8 mouse cellular contexts compared by ENCODE assay signal in the genomic region with DNA sequence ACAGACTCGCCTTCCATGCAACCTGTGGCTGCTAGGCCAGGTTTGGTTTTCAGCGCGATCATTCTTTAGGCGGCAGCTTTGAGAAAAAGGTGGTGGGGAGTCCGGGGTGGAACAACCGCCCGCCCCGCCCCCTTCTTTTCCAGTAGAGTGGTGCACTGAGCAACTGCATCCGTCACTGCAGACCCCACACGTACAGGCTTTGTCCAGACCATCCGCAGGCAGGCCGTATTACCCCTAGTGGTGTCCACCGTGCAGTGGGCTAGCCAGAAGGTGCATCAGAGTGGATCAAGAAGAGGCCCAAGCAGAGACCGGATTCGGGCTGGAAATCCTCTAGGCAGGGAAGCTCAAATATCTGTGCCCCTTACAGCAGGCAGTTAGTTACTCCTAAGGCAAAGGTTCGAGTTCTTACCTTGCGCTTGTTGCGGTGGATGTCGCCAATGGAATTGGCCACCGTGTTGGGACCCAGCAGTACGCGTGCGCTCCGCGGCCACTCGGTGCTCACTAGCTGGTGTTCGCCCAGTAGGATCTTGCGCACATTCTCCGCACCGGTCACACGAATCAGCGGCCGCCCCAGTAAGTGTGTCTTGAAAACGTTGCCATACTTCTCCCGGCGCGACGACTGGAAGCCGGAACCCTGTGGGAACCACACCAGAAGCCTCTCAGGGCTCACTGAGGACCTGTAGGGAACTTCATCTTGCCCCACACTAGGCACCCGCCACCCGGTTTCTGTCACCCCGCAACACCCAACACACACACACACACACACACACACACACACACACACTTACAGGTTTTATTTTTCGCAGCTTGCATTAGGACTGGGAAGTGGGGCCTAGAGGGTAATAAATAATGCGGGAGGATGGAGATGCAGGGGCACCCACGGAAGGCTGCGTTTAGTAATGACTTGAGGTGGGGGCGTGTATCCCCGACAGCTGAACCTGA. TPM values are rescaled to one million over a fixed set of nuclear protein-coding genes. Genes with fewer than 3 reads are reported as not detected.
A peak's percentile ranks its signal among the peaks of the same experiment; 100 is the strongest.
DNase-seq lines count a peak whose midpoint lies in the region; ATAC-seq lines count a peak whose summit lies in the region.

No protein-coding gene starts in this region.

- peak; percentile 22; the same call in 1 of the 2 replicates for ATAC-seq in lung, embryonic 16.5 days (ENCODE audit: low read depth)
- peak; percentile 49; the same call in 1 of the 2 replicates for ATAC-seq in forebrain, embryonic 15.5 days (replicated peaks)
- ATAC-seq in intestine, embryonic 14.5 days (replicated peaks; ENCODE audit: low FRiP score, low TSS enrichment, low read depth), result peak; percentile 44
- ATAC-seq in midbrain, embryonic 11.5 days (ENCODE audit: low FRiP score), result peak; percentile 48

- WGBS in lung, embryonic 16.5 days, result 2% methylated on average over 48 of the region's 48 CpGs
- WGBS in forebrain, embryonic 15.5 days, result under 1% methylated on average over 47 of the region's 48 CpGs
- 6% methylated on average over 48 of the region's 48 CpGs for WGBS in intestine, embryonic 14.5 days
- 1% methylated on average over 48 of the region's 48 CpGs for WGBS in midbrain, embryonic 11.5 days

- peak overlapping the region; percentile 36 for H3K27ac ChIP-seq in lung, embryonic 16.5 days (ENCODE audit: low read length)
- no peak overlapping the region for H3K27ac ChIP-seq in forebrain, embryonic 15.5 days (replicated peaks)
- no peak overlapping the region for H3K27ac ChIP-seq in intestine, embryonic 14.5 days (ENCODE audit: low read depth)
- H3K27ac ChIP-seq in midbrain, embryonic 11.5 days (ENCODE audit: low read depth, low read length), result no peak overlapping the region

- peak overlapping the region; percentile 89 for H3K4me2 ChIP-seq in lung, embryonic 16.5 days (ENCODE audit: low read depth, low read length)
- H3K4me2 ChIP-seq in forebrain, embryonic 15.5 days (replicated peaks), result peak overlapping the region; percentile 48
- H3K4me2 ChIP-seq in intestine, embryonic 14.5 days (ENCODE audit: low read length), result peak overlapping the region; percentile 93
- H3K4me2 ChIP-seq in midbrain, embryonic 11.5 days, result peak overlapping the region; percentile 35

- DNase-seq in lung, postnatal 25 days (ENCODE audit: low spot score), result no peak
- peak; percentile 83 for DNase-seq in intestine, embryonic 14.5 days (ENCODE audit: low spot score)
- DNase-seq in midbrain, embryonic 11.5 days (ENCODE audit: low spot score, missing footprints), result peak; percentile 96
- no peak for DNase-seq in urinary bladder, postnatal 14 days (ENCODE audit: low spot score)
- no peak for DNase-seq in layer of hippocampus, adult 9-10 months (ENCODE audit: low spot score)
- DNase-seq in frontal cortex, postnatal 25 days (ENCODE audit: low spot score in 2 of 2), result no peak

- no peaks in the 10 kb centered on the region for H3K36me3 ChIP-seq in lung, embryonic 16.5 days (ENCODE audit: control insufficient read depth, insufficient read depth, low read length)
- H3K36me3 ChIP-seq in forebrain, embryonic 15.5 days, result no peaks in the 10 kb centered on the region
- H3K36me3 ChIP-seq in intestine, embryonic 14.5 days (ENCODE audit: control insufficient read depth, insufficient read depth, low read length), result no peaks in the 10 kb centered on the region
- no peaks in the 10 kb centered on the region for H3K36me3 ChIP-seq in midbrain, embryonic 11.5 days (ENCODE audit: control insufficient read depth, insufficient read depth, low read length)

- H3K9ac ChIP-seq in lung, embryonic 16.5 days (ENCODE audit: low read length), result peak overlapping the region; percentile 59; the same call in 1 of the 2 replicates
- no peak overlapping the region for H3K9ac ChIP-seq in forebrain, embryonic 15.5 days (replicated peaks)
- H3K9ac ChIP-seq in intestine, embryonic 14.5 days (ENCODE audit: low read length), result no peak overlapping the region
- peak overlapping the region; percentile 12; the same call in 1 of the 2 replicates for H3K9ac ChIP-seq in midbrain, embryonic 11.5 days (ENCODE audit: low read length)

- peaks cover 68% of the 10 kb centered on the region for H3K4me1 ChIP-seq in lung, embryonic 16.5 days (replicated peaks; ENCODE audit: control insufficient read depth, insufficient read depth, low read length)
- peaks cover 61% of the 10 kb centered on the region for H3K4me1 ChIP-seq in forebrain, embryonic 15.5 days
- peaks cover 46% of the 10 kb centered on the region for H3K4me1 ChIP-seq in intestine, embryonic 14.5 days (replicated peaks; ENCODE audit: control insufficient read depth, insufficient read depth, low read length)
- H3K4me1 ChIP-seq in midbrain, embryonic 11.5 days (ENCODE audit: control insufficient read depth, insufficient read depth, low read length), result peaks cover 43% of the 10 kb centered on the region

- peaks cover 86% of the 10 kb centered on the region for H3K27me3 ChIP-seq in lung, embryonic 16.5 days (ENCODE audit: control insufficient read depth, insufficient read depth, low read depth, low read length)
- peaks cover 91% of the 10 kb centered on the region for H3K27me3 ChIP-seq in forebrain, embryonic 15.5 days
- peaks cover 74% of the 10 kb centered on the region for H3K27me3 ChIP-seq in intestine, embryonic 14.5 days (replicated peaks; ENCODE audit: control insufficient read depth, insufficient read depth, low read length)
- peaks cover 99% of the 10 kb centered on the region for H3K27me3 ChIP-seq in midbrain, embryonic 11.5 days (ENCODE audit: control insufficient read depth, insufficient read depth, low read length)

- peak overlapping the region; percentile 57 for H3K4me3 ChIP-seq in lung, embryonic 16.5 days (ENCODE audit: low read length)
- H3K4me3 ChIP-seq in forebrain, embryonic 15.5 days, result peak overlapping the region; percentile 36
- H3K4me3 ChIP-seq in intestine, embryonic 14.5 days (ENCODE audit: low read depth, low read length), result peak overlapping the region; percentile 50
- H3K4me3 ChIP-seq in midbrain, embryonic 11.5 days (ENCODE audit: low read depth, low read length), result peak overlapping the region; percentile 45

- H3K9me3 ChIP-seq in lung, embryonic 16.5 days (ENCODE audit: control insufficient read depth, low read length), result no peaks in the 10 kb centered on the region
- no peaks in the 10 kb centered on the region for H3K9me3 ChIP-seq in forebrain, embryonic 15.5 days
- H3K9me3 ChIP-seq in intestine, embryonic 14.5 days (ENCODE audit: control insufficient read depth, low read length), result no peaks in the 10 kb centered on the region
- H3K9me3 ChIP-seq in midbrain, embryonic 11.5 days (ENCODE audit: control insufficient read depth, low read length), result no peaks in the 10 kb centered on the region

RNA-seq across cellular contexts. Expression of a gene that starts 9.6 kb away (rescaled TPM):
- polyA plus RNA-seq in lung, embryonic 16.5 days (2015; fragmentation: Nextera tagmentation; extraction: Ambion mirVana), result 2.3 and 2.9 TPM in 2 replicates
- polyA plus RNA-seq in forebrain, embryonic 15.5 days (2015; fragmentation: Nextera tagmentation; extraction: Ambion mirVana), result 2.9 and 5.1 TPM in 2 replicates
- polyA plus RNA-seq in intestine, embryonic 14.5 days (2014; fragmentation: Nextera tagmentation; extraction: Ambion mirVana), result 2.1 and 2.7 TPM in 2 replicates
- 3.1 and 3.7 TPM in 2 replicates for polyA plus RNA-seq in midbrain, embryonic 11.5 days (2014; fragmentation: Nextera tagmentation; extraction: Ambion mirVana)

Comparison
In these comparisons a context has a peak if more than half of its experiments do, and no peak if none do; other contexts are left out.
1. H3K4me2 ChIP-seq: peak in every context shown above with its lines; median percentile 93 in intestine, embryonic 14.5 days; 89 in lung, embryonic 16.5 days; 48 in forebrain, embryonic 15.5 days; 35 in midbrain, embryonic 11.5 days.
2. H3K9ac ChIP-seq: peak in lung, embryonic 16.5 days (single experiment) and midbrain, embryonic 11.5 days (single experiment); none in forebrain, embryonic 15.5 days (single experiment) and intestine, embryonic 14.5 days (single experiment).
3. DNase-seq: peak in intestine, embryonic 14.5 days (single experiment) and midbrain, embryonic 11.5 days (single experiment); none in lung, postnatal 25 days (single experiment), urinary bladder, postnatal 14 days (single experiment), layer of hippocampus, adult 9-10 months (single experiment) and frontal cortex, postnatal 25 days (0 of 2).
4. Peak in every context shown above with its lines, with median percentiles within 50 percentile points of each other: ATAC-seq and H3K4me3 ChIP-seq.